Mouse (Mus musculus) forebrain, embryonic 13.5 days (tissue): Measurements from ENCODE around the gene Il22. TPM values are rescaled to one million over a fixed set of nuclear protein-coding genes. Genes with fewer than 3 reads are reported as not detected.
"Not testable (repeated sequence)": the region's sequence is repeated elsewhere in the genome, so short reads cannot be mapped to it uniquely, and the experiment has no call there.

ENCODE experiments used
- ATAC-seq: fragments of 200-750 bp; cut with Nextera tagmentation; 2 replicates; pipeline ENCODE4 v1.8.0; 2017
- H3K27ac ChIP-seq: fragments of 300-500 bp; sonication (generic); 2 replicates; pipeline ENCODE4 v1.5.1; 2015; ENCODE audit warnings: inconsistent platforms, mild to moderate bottlenecking, moderate library complexity
- H3K27me3 ChIP-seq: fragments of 300-500 bp; sonication (generic); 2 replicates; pipeline ENCODE4 v1.6.1; 2015; ENCODE audit warnings: mild to moderate bottlenecking, inconsistent platforms
- H3K36me3 ChIP-seq: fragments of 300-500 bp; sonication (generic); 2 replicates; pipeline ENCODE4 v1.6.1; 2015; ENCODE audit warnings: mild to moderate bottlenecking, inconsistent platforms; ENCODE audit not compliant: poor library complexity, severe bottlenecking
- H3K4me1 ChIP-seq: fragments of 300-500 bp; sonication (generic); 2 replicates; pipeline ENCODE4 v1.6.1; 2015; ENCODE audit warnings: inconsistent platforms
- H3K4me2 ChIP-seq: fragments of 300-500 bp; sonication (generic); 2 replicates; pipeline ENCODE4 v1.6.1; 2015; ENCODE audit warnings: inconsistent platforms, mild to moderate bottlenecking, moderate library complexity
- H3K4me3 ChIP-seq: fragments of 300-500 bp; sonication (generic); 2 replicates; pipeline ENCODE4 v1.5.1; 2015; ENCODE audit warnings: mild to moderate bottlenecking, inconsistent platforms
- H3K9ac ChIP-seq: fragments of 300-500 bp; sonication (generic); 2 replicates; pipeline ENCODE4 v1.6.1; 2015; ENCODE audit warnings: mild to moderate bottlenecking, inconsistent platforms
- H3K9me3 ChIP-seq: fragments of 300-500 bp; sonication (generic); replicated peaks from 2 replicates; pipeline ENCODE4 v1.6.1; 2016; ENCODE audit warnings: inconsistent platforms
- WGBS: fragments of 180-500 bp; shearing (Covaris S2); methylation state at CpG from one replicate; pipeline ENCODE4 v1.1.7; 2015; 5-methylcytosine and 5-hydroxymethylcytosine counted together
- polyA plus RNA-seq: library from polyadenylated mRNA; unstranded; fragments of >200 nt; fragmentation: Nextera tagmentation; extraction: Ambion mirVana; gene quantifications from 2 replicates; pipeline ENCODE4 v1.2.1, GENCODE M21; 2015

Il22 gene
- polyA plus RNA-seq, 1 experiment from 2014 or later = not detected

- not testable (repeated sequence) for H3K4me1 ChIP-seq, H3K27ac ChIP-seq, H3K36me3 ChIP-seq, H3K9me3 ChIP-seq, H3K9ac ChIP-seq, H3K4me2 ChIP-seq, ATAC-seq, H3K4me3 ChIP-seq, H3K27me3 ChIP-seq
- WGBS = no CpG with 5 or more reads among the region's 13 CpGs
Measured at GRCm38 (mm10) chr10:118240680-118241079, 35.9 kb downstream of the Il22 start, which contains the start of gene Gm32717. Gm32717 (minus strand) TSS chr10:118240780.

DNA sequence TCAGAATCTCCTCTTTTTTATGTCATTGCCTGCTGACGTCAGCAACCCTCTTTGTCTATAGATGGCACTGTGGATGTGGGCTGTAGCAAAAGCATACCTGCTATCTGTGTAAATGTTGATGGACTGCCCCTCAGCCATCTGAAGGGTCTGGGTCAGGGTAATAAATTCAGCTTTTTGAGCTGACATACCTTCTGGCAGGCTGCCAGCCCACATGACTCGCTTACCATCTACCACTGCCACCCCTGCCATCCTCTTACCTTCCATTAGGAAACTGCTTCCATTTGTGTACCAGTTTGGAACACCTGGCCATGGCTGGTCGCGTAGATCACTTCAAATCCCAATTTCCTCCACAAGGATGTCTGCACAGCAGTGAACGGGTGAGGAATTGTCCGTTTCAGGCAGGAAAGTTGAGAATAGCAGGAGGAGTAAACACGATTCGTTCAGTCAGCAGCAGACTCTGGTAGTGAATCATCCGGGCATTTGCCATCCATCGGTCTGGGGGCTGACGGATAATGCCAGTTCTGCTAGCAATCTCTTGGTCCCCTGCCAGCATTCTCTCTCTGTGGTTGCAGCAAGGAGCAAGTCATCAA lies 44.4 kb downstream of the Il22 start:
- not testable (repeated sequence) for H3K4me3 ChIP-seq, H3K36me3 ChIP-seq, H3K27ac ChIP-seq, ATAC-seq, H3K27me3 ChIP-seq, H3K4me2 ChIP-seq, H3K9ac ChIP-seq, H3K4me1 ChIP-seq, H3K9me3 ChIP-seq
- WGBS = 73% methylated on average over 11 of the region's 11 CpGs

DNA sequence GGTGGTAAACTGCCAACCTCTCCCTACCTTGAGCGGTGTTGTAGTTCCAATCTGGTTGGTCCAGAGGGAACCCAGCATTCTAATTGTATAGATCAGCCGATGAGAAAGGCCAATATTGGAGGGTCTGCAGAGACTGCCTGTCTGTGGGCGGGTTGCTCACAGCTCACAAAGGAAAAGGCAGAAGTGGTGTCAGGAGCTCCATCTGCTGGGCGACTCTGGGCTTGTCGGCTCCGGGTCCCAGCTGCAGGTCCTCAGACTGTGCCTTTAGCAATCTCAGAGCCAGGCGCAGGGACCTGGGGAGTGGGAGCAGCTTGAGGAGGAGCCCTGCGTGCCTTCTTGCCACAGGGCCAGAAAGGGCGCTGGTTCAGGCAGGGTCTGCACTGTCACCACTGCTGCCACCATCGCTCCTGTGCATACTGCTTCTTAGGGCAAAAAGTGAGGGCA lies 46.1 kb downstream of the Il22 start:
- Histone ChIP-seq H3K36me3 (no peaks in the 10 kb centered on the region), H3K4me3 (no peak overlapping the region), H3K4me2 (no peak overlapping the region), H3K27me3 (no peaks in the 10 kb centered on the region), H3K9ac (no peak overlapping the region), H3K4me1 (0 out of 2 replicates have a peak, but pooled peaks cover 4% of the 10 kb centered on the region), H3K27ac (no peak overlapping the region), H3K9me3 (no peaks in the 10 kb centered on the region)
- WGBS = 45% methylated on average over 10 of the region's 10 CpGs
- ATAC-seq = peak; percentile 77

DNA sequence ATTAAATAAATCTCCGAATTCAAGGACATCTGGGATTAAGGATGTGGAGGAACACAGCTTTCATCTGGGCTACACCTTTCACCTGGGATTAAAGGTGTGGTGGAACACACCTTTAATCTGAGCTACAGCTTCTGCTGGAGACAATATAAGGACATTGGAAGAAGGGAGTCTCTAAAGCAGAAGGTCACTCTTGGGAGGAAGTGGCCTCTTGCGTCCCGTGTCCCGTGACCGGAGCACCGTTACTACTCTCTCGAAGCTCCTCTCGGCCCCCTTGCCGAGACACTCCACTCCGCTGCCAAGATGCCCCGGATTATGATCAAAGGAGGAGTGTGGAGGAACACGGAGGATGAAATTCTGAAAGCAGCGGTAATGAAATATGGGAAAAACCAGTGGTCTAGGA lies 53.6 kb downstream of the Il22 start, which contains the start of gene Gm32802:
Gm32802 (plus strand) TSS at position 301 of the 400 bp plus-strand sequence.
- H3K9ac ChIP-seq, H3K4me1 ChIP-seq, H3K27me3 ChIP-seq, H3K9me3 ChIP-seq, H3K36me3 ChIP-seq, H3K4me2 ChIP-seq, H3K27ac ChIP-seq, ATAC-seq, H3K4me3 ChIP-seq: not testable (repeated sequence)
- WGBS = no CpG with 5 or more reads among the region's 13 CpGs

Other genes starting within 250 kb of the Il22 start
- 48.3 and 49.7 TPM in 2 replicates for gene Mdm1, start 63.1 kb upstream of the Il22 start, polyA plus RNA-seq
- 0.18 and 0.19 TPM in 2 replicates for gene Gm32717, start 35.8 kb downstream of the Il22 start, polyA plus RNA-seq
- gene Gm32802, start 53.7 kb downstream of the Il22 start, polyA plus RNA-seq = 0.18 and 0.19 TPM in 2 replicates
- gene Iltifb, start 90.1 kb downstream of the Il22 start, polyA plus RNA-seq = not detected in 2 replicates
- 0.08 TPM in 1 of 2 replicates, not detected in the other for gene Gm9040, start 122.0 kb downstream of the Il22 start, polyA plus RNA-seq
- gene Gm9044, start 127.5 kb downstream of the Il22 start, polyA plus RNA-seq = 0.08 TPM in 1 of 2 replicates, not detected in the other
- not detected in 2 replicates for gene Gm9045, start 132.9 kb downstream of the Il22 start, polyA plus RNA-seq
- not detected in 2 replicates for gene Gm9046, start 138.3 kb downstream of the Il22 start, polyA plus RNA-seq
- gene Gm9048, start 143.7 kb downstream of the Il22 start, polyA plus RNA-seq = not detected in 2 replicates
- gene Gm9049, start 149.2 kb downstream of the Il22 start, polyA plus RNA-seq = not detected in 2 replicates
- not detected in 2 replicates for gene Ifng, start 236.1 kb downstream of the Il22 start, polyA plus RNA-seq